Mouse (Mus musculus) cerebellum, postnatal 4 days (tissue): ENCODE data around the gene Nbea.
"Not testable (repeated sequence)": the region's sequence is repeated elsewhere in the genome, so short reads cannot be mapped to it uniquely, and the experiment has no call there.

ENCODE experiments used
- DNase-seq, 2 experiments: peaks; one replicate each; pipeline ENCODE4 v3.0.0; 2022; ENCODE audit warnings: low spot score in 2 of 2, mixed read lengths in 1 of 2

The Nbea gene

GRCm38 (mm10) chr3:55661678-55662445 is 521.6 kb downstream of the Nbea start:
- DNase-seq = no peak

GRCm38 (mm10) chr3:55660261-55660838 is 523.2 kb downstream of the Nbea start:
- DNase-seq = no peak

GRCm38 (mm10) chr3:55659558-55660215 is 523.8 kb downstream of the Nbea start:
- DNase-seq = no peak

GRCm38 (mm10) chr3:55652321-55652720 is 531.2 kb downstream of the Nbea start:
- no peak for DNase-seq

- DNase-seq = no peak
Observed at GRCm38 (mm10) chr3:55651877-55652276, 531.6 kb downstream of the Nbea start.

GRCm38 (mm10) chr3:55649541-55649940 is 534.0 kb downstream of the Nbea start:
- DNase-seq = peak in 1 of 2 experiments; percentile 42

GRCm38 (mm10) chr3:55648299-55648698 is 535.2 kb downstream of the Nbea start:
- no peak for DNase-seq

- DNase-seq = no peak
Observed at GRCm38 (mm10) chr3:55647176-55647575, 536.3 kb downstream of the Nbea start.

- DNase-seq = no peak
Observed at GRCm38 (mm10) chr3:55646437-55646836, 537.1 kb downstream of the Nbea start.

GRCm38 (mm10) chr3:55644035-55644618 is 539.4 kb downstream of the Nbea start:
- peak in 1 of 2 experiments; percentile 23 for DNase-seq

- DNase-seq = no peak
Observed at GRCm38 (mm10) chr3:55637660-55638059, 545.8 kb downstream of the Nbea start.

- DNase-seq = no peak
Observed at GRCm38 (mm10) chr3:55635542-55636172, 547.8 kb downstream of the Nbea start.

- no peak for DNase-seq
Observed at GRCm38 (mm10) chr3:55627054-55627453, 556.4 kb downstream of the Nbea start.

- not testable (repeated sequence) for DNase-seq
Observed at GRCm38 (mm10) chr3:55621958-55622357, 561.5 kb downstream of the Nbea start.

GRCm38 (mm10) chr3:55618396-55618795 is 565.1 kb downstream of the Nbea start:
- DNase-seq = no peak

GRCm38 (mm10) chr3:55612459-55613115 is 570.9 kb downstream of the Nbea start:
- DNase-seq = no peak

GRCm38 (mm10) chr3:55612023-55612422 is 571.5 kb downstream of the Nbea start:
- DNase-seq = no peak

GRCm38 (mm10) chr3:55610191-55610590 is 573.3 kb downstream of the Nbea start:
- DNase-seq = no peak

GRCm38 (mm10) chr3:55600286-55600685 is 583.2 kb downstream of the Nbea start:
- no peak for DNase-seq

GRCm38 (mm10) chr3:55599366-55600085 is 584.0 kb downstream of the Nbea start:
- no peak for DNase-seq

GRCm38 (mm10) chr3:55598681-55599080 is 584.8 kb downstream of the Nbea start:
- no peak for DNase-seq
